In the genomic region with DNA sequence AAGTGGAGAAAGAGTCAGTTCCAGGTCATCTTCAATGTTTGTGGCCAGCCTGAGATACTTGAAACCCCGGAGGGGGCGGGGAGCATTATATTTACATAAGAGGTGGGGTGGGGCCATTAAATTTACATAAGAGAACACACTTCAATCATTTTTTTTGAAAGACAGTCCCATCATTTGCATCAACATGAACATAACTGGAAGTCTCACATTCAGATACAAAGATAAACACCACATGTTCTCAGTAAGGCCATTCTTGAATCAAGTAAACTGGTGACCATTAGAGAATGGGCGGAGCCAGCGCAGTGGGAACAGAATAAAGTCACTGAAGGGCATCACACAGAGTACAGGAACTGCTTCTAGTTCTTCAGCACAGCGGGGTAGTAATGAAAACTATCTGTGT, we compare ENCODE assay signal across 18 mouse cellular contexts.
DNase-seq lines count a peak whose midpoint lies in the region.
"Had no signal": no experiment of that assay in that cellular context is flagged by ENCODE, and none has a peak within 500 bp of the region (broad histone marks: within the 10 kb centered on the region; RNA-seq: fewer than 3 reads in every experiment).

No protein-coding gene starts in this region.

- peak; percentile 40 for DNase-seq in heart, adult 11 months
- DNase-seq in heart, postnatal 25 days (ENCODE audit: low spot score): no peak
- DNase-seq in ES-CJ7 (ENCODE audit: low read depth, low spot score) (peak; percentile 59), R1 (ENCODE audit: low read depth, low spot score) (peak; percentile 63)
- DNase-seq in kidney, postnatal 14 days: no peak
- DNase-seq in urinary bladder, postnatal 14 days (ENCODE audit: low spot score): no peak
- DNase-seq: adrenal gland, adult 2 months; adrenal gland, postnatal 10 days; adrenal gland, postnatal 25 days; B cell, adult 2 months; cerebellum, adult 11 months; cerebellum, adult 18-20 months; cerebellum, adult 8-10 months; cerebellum, adult 9-11 months; cerebellum, postnatal 14 days; cerebellum, postnatal 36 days; embryo, embryonic 11 days; forebrain, postnatal 0 days had no signal

- intact Hi-C loops in heart, postnatal 25 days (cut with DNase I): no loop called here

Comparison
In these comparisons a context has a peak if more than half of its experiments do, and no peak if none do; other contexts are left out.
1. DNase-seq: peak in heart, adult 11 months (single experiment), ES-CJ7 (single experiment) and R1 (single experiment); none in heart, postnatal 25 days (single experiment), kidney, postnatal 14 days (single experiment) and urinary bladder, postnatal 14 days (single experiment).